8 mouse cellular contexts compared by ENCODE assay signal in the genomic region with DNA sequence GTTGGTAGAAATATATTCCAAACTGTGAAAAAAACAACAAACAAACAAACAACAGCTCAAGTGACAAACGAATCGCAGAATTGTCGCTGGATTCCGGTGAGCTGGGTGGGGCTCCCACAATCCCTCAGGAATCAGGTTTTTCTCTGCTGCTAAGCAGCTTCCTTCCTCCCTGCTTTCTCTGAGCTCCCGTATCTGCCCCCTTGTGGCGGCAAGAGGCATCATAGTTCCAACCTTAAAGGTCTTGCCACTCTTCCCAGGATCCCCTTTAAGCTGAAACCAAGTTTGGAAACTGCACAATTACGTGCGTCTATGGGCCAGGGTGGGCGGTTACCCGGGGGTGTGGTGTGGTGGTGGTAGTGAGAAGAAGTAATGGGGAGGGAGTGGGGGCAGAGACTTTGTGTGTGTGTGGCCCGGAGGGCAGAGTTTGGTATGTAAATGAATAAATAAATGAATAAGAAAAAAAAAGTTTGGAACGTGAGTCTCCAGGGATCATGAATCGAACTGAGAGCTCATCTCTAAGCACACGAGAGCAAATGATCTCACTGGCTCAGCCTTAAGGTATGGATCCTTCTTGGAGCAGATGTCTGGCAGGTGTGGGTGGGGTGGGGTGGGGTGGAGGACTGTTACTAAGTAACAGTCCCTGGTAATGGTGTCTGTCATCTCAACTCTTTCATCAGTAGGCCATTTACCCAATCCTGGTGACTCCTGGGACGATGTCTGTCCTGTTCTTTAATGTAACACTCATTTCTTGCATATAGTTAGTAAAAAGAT. TPM values are rescaled to one million over a fixed set of nuclear protein-coding genes. Genes with fewer than 3 reads are reported as not detected.
A peak's percentile ranks its signal among the peaks of the same experiment; 100 is the strongest.
DNase-seq lines count a peak whose midpoint lies in the region; ATAC-seq lines count a peak whose summit lies in the region.

No protein-coding gene starts in this region.

- H3K4me2 ChIP-seq in hindbrain, embryonic 15.5 days: peak overlapping the region; percentile 63

- H3K9ac ChIP-seq in hindbrain, embryonic 15.5 days: peak overlapping the region; percentile 69

- H3K27me3 ChIP-seq in hindbrain, embryonic 15.5 days: no peaks in the 10 kb centered on the region

- H3K4me1 ChIP-seq in hindbrain, embryonic 15.5 days (replicated peaks): 0 out of 2 replicates have a peak, but pooled peaks cover 3% of the 10 kb centered on the region

- no peaks in the 10 kb centered on the region for H3K9me3 ChIP-seq in hindbrain, embryonic 15.5 days

- peak overlapping the region; percentile 88 for H3K27ac ChIP-seq in hindbrain, embryonic 15.5 days (replicated peaks)

- peak overlapping the region; percentile 50 for H3K4me3 ChIP-seq in hindbrain, embryonic 15.5 days

- H3K36me3 ChIP-seq in hindbrain, embryonic 15.5 days: no peaks in the 10 kb centered on the region

- DNase-seq in T-cell, adult 2 months (ENCODE audit: low spot score): peak; percentile 8
- DNase-seq in cerebellum, postnatal 10 days: peak; percentile 91 to 92
- DNase-seq in frontal cortex, postnatal 36 days (ENCODE audit: low spot score in 2 of 2): peak; percentile 74 to 75
- peak; percentile 81 to 88 for DNase-seq in left cerebral cortex, adult 18-20 months (ENCODE audit: low spot score in 2 of 2)
- peak; percentile 67 for DNase-seq in lung, postnatal 36 days
- peak; percentile 88 for DNase-seq in right cerebral cortex, adult 18-20 months
- no peak for DNase-seq in c-Kit-positive CD71-positive TER-119-positive erythroid progenitor cells, embryonic 14.5 days (ENCODE audit: low spot score)

- peak; percentile 85 for ATAC-seq in hindbrain, embryonic 15.5 days (ENCODE audit: low FRiP score, low read depth)

- 16% methylated on average over 15 of the region's 15 CpGs for WGBS in hindbrain, embryonic 15.5 days

RNA-seq across cellular contexts. Expression of gene Gm11042, which starts 1.0 kb away (rescaled TPM):
- not detected in 2 replicates for polyA plus RNA-seq in hindbrain, embryonic 15.5 days (2015; fragmentation: Nextera tagmentation; extraction: Ambion mirVana)
- not detected for total RNA-seq in left cerebral cortex, adult 18-20 months (2021)
